Mouse (Mus musculus): Measurements from ENCODE around the gene Schip1.

DNA sequence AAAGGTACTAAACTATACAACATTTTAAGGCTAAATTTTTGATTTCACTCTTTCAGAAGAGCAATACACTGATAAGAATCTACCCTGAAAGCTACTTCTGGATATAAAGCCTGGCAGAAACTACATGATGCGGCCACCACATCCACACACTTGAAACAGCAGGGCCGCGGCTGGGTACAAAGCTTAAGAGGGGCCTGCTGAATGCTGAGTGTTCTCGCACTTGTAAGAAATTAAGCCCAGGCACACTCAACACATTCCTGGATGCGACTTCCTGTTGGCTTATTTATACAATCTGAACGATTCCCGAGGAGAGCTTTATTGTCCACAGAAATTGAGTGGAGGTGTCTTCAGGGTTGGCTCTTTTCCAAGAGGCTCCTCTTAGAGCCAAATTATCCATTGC, 452.6 kb downstream of the Schip1 start:
- no peak for TF ChIP-seq TAL1 (IDR thresholded peaks at IDR 0.05; ENCODE audit: low read length)
- TF ChIP-seq GATA1 (IDR thresholded peaks at IDR 0.05; ENCODE audit: low read length) = no peak
